10 mouse cellular contexts compared by ENCODE assay signal in the genomic region with DNA sequence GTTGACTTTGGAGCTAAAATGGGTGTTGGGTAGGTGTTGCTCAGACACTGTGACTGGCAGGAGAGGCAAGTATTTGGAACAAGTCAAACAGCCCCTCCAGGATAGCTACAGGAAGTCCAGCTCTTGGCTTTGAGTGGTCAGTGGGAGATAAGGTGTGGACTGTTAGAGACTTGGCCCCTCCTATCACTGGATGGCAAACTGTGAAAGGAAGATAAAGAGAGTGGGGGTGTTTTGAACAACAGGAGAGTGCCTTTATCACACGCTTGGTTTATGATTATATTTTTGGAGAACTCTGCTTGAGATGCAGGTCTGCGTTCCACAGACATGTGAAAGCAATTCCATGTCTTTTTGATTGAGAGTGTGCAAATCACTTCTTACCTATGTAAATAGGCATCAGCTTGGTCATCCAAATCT.
DNase-seq lines count a peak whose midpoint lies in the region; ATAC-seq and TF ChIP-seq lines count a peak whose summit lies in the region.
"Had no signal": no experiment of that assay in that cellular context is flagged by ENCODE, and none has a peak within 500 bp of the region (broad histone marks: within the 10 kb centered on the region; RNA-seq: fewer than 3 reads in every experiment).

No protein-coding gene starts in this region.

- H3K4me2 ChIP-seq in heart, embryonic 16.5 days (ENCODE audit: low read depth, low read length): no peak overlapping the region
- H3K4me2 ChIP-seq: forebrain, embryonic 12.5 days had no signal

- ATAC-seq in G1E (ENCODE audit: extremely low read depth, insufficient number of reproducible peaks, low FRiP score, poor library complexity, severe bottlenecking): peak; percentile 88
- no peak; the same call in 1 of the 2 replicates for ATAC-seq in heart, embryonic 16.5 days (replicated peaks; ENCODE audit: extremely low read depth, insufficient read depth, low FRiP score)

- H3K36me3 ChIP-seq in heart, embryonic 10.5 days: no peaks in the 10 kb centered on the region
- H3K36me3 ChIP-seq in G1E (replicated peaks): peaks cover 59% of the 10 kb centered on the region
- no peaks in the 10 kb centered on the region for H3K36me3 ChIP-seq in heart, embryonic 16.5 days (ENCODE audit: control insufficient read depth, insufficient read depth)
- H3K36me3 ChIP-seq: forebrain, embryonic 12.5 days had no signal

- no peak for TF ChIP-seq CTCF in G1E (IDR thresholded peaks at IDR 0.05; ENCODE audit: low read depth, low read length)

- intact Hi-C loops in heart, postnatal 36 days (cut with DNase I): no loop called here

- DNase-seq in heart, embryonic 10.5 days (ENCODE audit: low spot score): peak; percentile 92
- no peak for DNase-seq in heart, postnatal 36 days
- DNase-seq in G1E (ENCODE audit: low spot score): peak; percentile 77
- peak; percentile 31 for DNase-seq in lung, postnatal 10 days
- DNase-seq in left cerebral cortex, adult 8-10 months (ENCODE audit: low spot score in 2 of 2): no peak
- DNase-seq in left cerebral cortex, adult 18-20 months (ENCODE audit: low spot score in 2 of 2): no peak
- no peak for DNase-seq in ovary, postnatal 36 days (ENCODE audit: low spot score)
- DNase-seq: kidney, adult 8-10 months had no signal

- peak overlapping the region; percentile 82 for H3K27ac ChIP-seq in heart, embryonic 10.5 days
- H3K27ac ChIP-seq in heart, embryonic 16.5 days (ENCODE audit: low read length): peak overlapping the region; percentile 69
- H3K27ac ChIP-seq: forebrain, embryonic 12.5 days had no signal

- H3K9ac ChIP-seq in heart, embryonic 16.5 days (ENCODE audit: low read length): no peak overlapping the region
- H3K9ac ChIP-seq: forebrain, embryonic 12.5 days had no signal

- H3K27me3 ChIP-seq in heart, embryonic 10.5 days (ENCODE audit: insufficient read depth, poor library complexity, severe bottlenecking): no peaks in the 10 kb centered on the region
- no peaks in the 10 kb centered on the region for H3K27me3 ChIP-seq in G1E (ENCODE audit: insufficient read depth, low read length)
- no peaks in the 10 kb centered on the region for H3K27me3 ChIP-seq in heart, embryonic 16.5 days (ENCODE audit: control insufficient read depth, insufficient read depth, low read length)
- H3K27me3 ChIP-seq: forebrain, embryonic 12.5 days had no signal

- 12% methylated on average over 2 of the region's 2 CpGs for WGBS in heart, embryonic 10.5 days
- WGBS in heart, embryonic 16.5 days: 24% methylated on average over 2 of the region's 2 CpGs

- peaks cover 81% of the 10 kb centered on the region for H3K4me1 ChIP-seq in heart, embryonic 10.5 days
- H3K4me1 ChIP-seq in G1E (ENCODE audit: insufficient read depth, low read depth, low read length): peaks cover 97% of the 10 kb centered on the region
- H3K4me1 ChIP-seq in heart, embryonic 16.5 days (ENCODE audit: control insufficient read depth, insufficient read depth, low read length): peaks cover 63% of the 10 kb centered on the region

- H3K9me3 ChIP-seq in heart, embryonic 10.5 days: no peaks in the 10 kb centered on the region
- H3K9me3 ChIP-seq in G1E (replicated peaks): no peaks in the 10 kb centered on the region
- no peaks in the 10 kb centered on the region for H3K9me3 ChIP-seq in heart, embryonic 16.5 days (replicated peaks; ENCODE audit: control insufficient read depth, low read length)
- H3K9me3 ChIP-seq: forebrain, embryonic 12.5 days had no signal

- peak overlapping the region; percentile 16; the same call in 1 of the 2 replicates for H3K4me3 ChIP-seq in heart, embryonic 10.5 days
- H3K4me3 ChIP-seq in G1E (ENCODE audit: low read depth, low read length): no peak overlapping the region; the same call in 1 of the 2 replicates
- no peak overlapping the region for H3K4me3 ChIP-seq in heart, embryonic 16.5 days (ENCODE audit: low read length)
- H3K4me3 ChIP-seq: forebrain, embryonic 12.5 days had no signal

Comparison
In these comparisons a context has a peak if more than half of its experiments do, and no peak if none do; other contexts are left out.
1. DNase-seq: peak in heart, embryonic 10.5 days (single experiment), G1E (single experiment) and lung, postnatal 10 days (single experiment); none in heart, postnatal 36 days (0 of 2), left cerebral cortex, adult 8-10 months (0 of 2), left cerebral cortex, adult 18-20 months (0 of 2) and ovary, postnatal 36 days (single experiment).